Mouse (Mus musculus) stomach, embryonic 16.5 days (tissue): ENCODE data around the gene Olfr1120. TPM values are rescaled to one million over a fixed set of nuclear protein-coding genes. Genes with fewer than 3 reads are reported as not detected.
"Not testable (repeated sequence)": the region's sequence is repeated elsewhere in the genome, so short reads cannot be mapped to it uniquely, and the experiment has no call there.

ENCODE experiments used
- ATAC-seq: fragments of 200-750 bp; cut with Nextera tagmentation; 2 replicates; pipeline ENCODE4 v1.8.0; 2017; ENCODE audit warnings: moderate number of reproducible peaks, moderate TSS enrichment; ENCODE audit not compliant: insufficient read depth, low FRiP score
- H3K27ac ChIP-seq: fragments of 300-500 bp; sonication (generic); 2 replicates; pipeline ENCODE4 v1.5.1; 2014; ENCODE audit warnings: low read length
- H3K27me3 ChIP-seq: fragments of 300-500 bp; sonication (generic); 2 replicates; pipeline ENCODE4 v1.6.1; 2014; ENCODE audit warnings: low read length, control low read depth, mixed read lengths; ENCODE audit not compliant: control insufficient read depth, insufficient read depth
- H3K36me3 ChIP-seq: fragments of 300-500 bp; sonication (generic); 2 replicates; pipeline ENCODE4 v1.6.1; 2014; ENCODE audit warnings: low read length; ENCODE audit not compliant: control insufficient read depth, insufficient read depth
- H3K4me1 ChIP-seq: fragments of 300-500 bp; sonication (generic); 2 replicates; pipeline ENCODE4 v1.6.1; 2014; ENCODE audit warnings: low read length, control low read depth, mixed read lengths; ENCODE audit not compliant: control insufficient read depth, insufficient read depth
- H3K4me2 ChIP-seq: fragments of 300-500 bp; sonication (generic); 2 replicates; pipeline ENCODE4 v1.6.1; 2014; ENCODE audit warnings: low read depth, low read length, mixed read lengths
- H3K4me3 ChIP-seq: fragments of 300-500 bp; sonication (generic); replicated peaks from 2 replicates; pipeline ENCODE4 v1.5.1; 2014; ENCODE audit warnings: mild to moderate bottlenecking, low read length
- H3K9ac ChIP-seq: fragments of 300-500 bp; sonication (generic); 2 replicates; pipeline ENCODE4 v1.6.1; 2014; ENCODE audit warnings: low read length
- H3K9me3 ChIP-seq: fragments of 300-500 bp; sonication (generic); replicated peaks from 2 replicates; pipeline ENCODE4 v1.6.1; 2016; ENCODE audit warnings: low read length, control low read depth; ENCODE audit not compliant: control insufficient read depth
- WGBS: fragments of 180-500 bp; shearing (Covaris S2); extraction: QIAGEN DNeasy Blood & Tissue Kit; methylation state at CpG from one replicate; pipeline ENCODE4 v1.1.7; 2014; 5-methylcytosine and 5-hydroxymethylcytosine counted together
- polyA plus RNA-seq: library from polyadenylated mRNA; unstranded; fragments of >200 nt; fragmentation: Nextera tagmentation; extraction: Ambion mirVana; gene quantifications from 2 replicates; pipeline ENCODE4 v1.2.1, GENCODE M21; 2015

Olfr1120 gene
- polyA plus RNA-seq, result not detected in 2 replicates

GRCm38 (mm10) chr2:87354515-87354914 lies at the start of gene Olfr1120:
Gene Olfr1120, plus strand, starts transcription at chr2:87354815.
- Histone ChIP-seq H3K27ac (no peak within 1 kb of the TSS), H3K27me3 (no peaks in the 10 kb centered on the region), H3K9ac (no peak within 1 kb of the TSS), H3K36me3 (no peaks in the 10 kb centered on the region), H3K4me2 (no peak within 1 kb of the TSS), H3K9me3 (no peaks in the 10 kb centered on the region), H3K4me3 (no peak within 1 kb of the TSS), H3K4me1 (no peaks in the 10 kb centered on the region)
- 55% methylated on average over 2 of the region's 2 CpGs for WGBS
- ATAC-seq, result no peak

GRCm38 (mm10) chr2:87307281-87307680 lies 47.3 kb upstream of the Olfr1120 start, which contains the start of gene Olfr1118:
Gene Olfr1118, plus strand, starts transcription at chr2:87307581.
- H3K27me3 ChIP-seq, result no peaks in the 10 kb centered on the region
- no peaks in the 10 kb centered on the region for H3K9me3 ChIP-seq
- WGBS, result 71% methylated on average over 1 of the region's 1 CpGs
- ATAC-seq, result no peak
- no peaks in the 10 kb centered on the region for H3K4me1 ChIP-seq
- no peak within 1 kb of the TSS for H3K9ac ChIP-seq
- H3K27ac ChIP-seq, result no peak within 1 kb of the TSS
- H3K4me2 ChIP-seq, result no peak within 1 kb of the TSS
- no peaks in the 10 kb centered on the region for H3K36me3 ChIP-seq
- H3K4me3 ChIP-seq, result no peak within 1 kb of the TSS

GRCm38 (mm10) chr2:87360121-87360520 lies 5.5 kb downstream of the Olfr1120 start:
- ATAC-seq, H3K9me3 ChIP-seq, H3K36me3 ChIP-seq, H3K9ac ChIP-seq, H3K27me3 ChIP-seq, H3K4me1 ChIP-seq, H3K4me2 ChIP-seq, H3K27ac ChIP-seq, H3K4me3 ChIP-seq: not testable (repeated sequence)
- 95% methylated on average over 2 of the region's 2 CpGs for WGBS

GRCm38 (mm10) chr2:87369595-87369994 lies 15.0 kb downstream of the Olfr1120 start, which contains the start of gene Olfr1121:
Gene Olfr1121, plus strand, starts transcription at chr2:87369895.
- no peaks in the 10 kb centered on the region for H3K9me3 ChIP-seq
- 34% methylated on average over 1 of the region's 1 CpGs for WGBS
- no peaks in the 10 kb centered on the region for H3K27me3 ChIP-seq
- H3K4me3 ChIP-seq, result no peak within 1 kb of the TSS
- no peak within 1 kb of the TSS for H3K4me2 ChIP-seq
- no peak for ATAC-seq
- H3K4me1 ChIP-seq, result no peaks in the 10 kb centered on the region
- no peak within 1 kb of the TSS for H3K27ac ChIP-seq
- no peak within 1 kb of the TSS for H3K9ac ChIP-seq
- no peaks in the 10 kb centered on the region for H3K36me3 ChIP-seq

- no peak overlapping the region for H3K4me2 ChIP-seq
- H3K27ac ChIP-seq, result no peak overlapping the region
- H3K36me3 ChIP-seq, result no peaks in the 10 kb centered on the region
- H3K4me1 ChIP-seq, result no peaks in the 10 kb centered on the region
- no peak overlapping the region for H3K4me3 ChIP-seq
- H3K9ac ChIP-seq, result no peak overlapping the region
- 84% methylated on average over 4 of the region's 4 CpGs for WGBS
- no peaks in the 10 kb centered on the region for H3K27me3 ChIP-seq
- no peaks in the 10 kb centered on the region for H3K9me3 ChIP-seq
- no peak for ATAC-seq
These were observed 17.1 kb downstream of the Olfr1120 start for GRCm38 (mm10) chr2:87371726-87372125.

- Histone ChIP-seq H3K4me2 (no peak overlapping the region), H3K9me3 (no peaks in the 10 kb centered on the region), H3K4me3 (no peak overlapping the region), H3K36me3 (no peaks in the 10 kb centered on the region), H3K9ac (no peak overlapping the region), H3K27ac (no peak overlapping the region), H3K4me1 (no peaks in the 10 kb centered on the region), H3K27me3 (no peaks in the 10 kb centered on the region)
- ATAC-seq, result no peak
- 73% methylated on average over 2 of the region's 2 CpGs for WGBS
These were observed 29.3 kb downstream of the Olfr1120 start for GRCm38 (mm10) chr2:87383935-87384334.

GRCm38 (mm10) chr2:87385549-87385948 lies 30.9 kb downstream of the Olfr1120 start, which contains the start of gene Olfr1122:
Gene Olfr1122, plus strand, starts transcription at chr2:87385849.
- Histone ChIP-seq H3K27ac (no peak within 1 kb of the TSS), H3K36me3 (no peaks in the 10 kb centered on the region), H3K4me2 (no peak within 1 kb of the TSS), H3K4me1 (no peaks in the 10 kb centered on the region), H3K27me3 (no peaks in the 10 kb centered on the region), H3K9ac (no peak within 1 kb of the TSS), H3K4me3 (no peak within 1 kb of the TSS), H3K9me3 (no peaks in the 10 kb centered on the region)
- WGBS, result 71% methylated on average over 2 of the region's 2 CpGs
- no peak for ATAC-seq

GRCm38 (mm10) chr2:87393605-87394004 lies 39.0 kb downstream of the Olfr1120 start:
- not testable (repeated sequence) for H3K4me3 ChIP-seq, H3K36me3 ChIP-seq, H3K9ac ChIP-seq, H3K4me1 ChIP-seq, H3K9me3 ChIP-seq, H3K27me3 ChIP-seq, H3K27ac ChIP-seq, ATAC-seq, H3K4me2 ChIP-seq
- WGBS, result 93% methylated on average over 5 of the region's 5 CpGs

- H3K4me2 ChIP-seq, H3K27me3 ChIP-seq, H3K36me3 ChIP-seq, H3K27ac ChIP-seq, H3K9me3 ChIP-seq, H3K9ac ChIP-seq, ATAC-seq, H3K4me3 ChIP-seq, H3K4me1 ChIP-seq: not testable (repeated sequence)
- 75% methylated on average over 7 of the region's 7 CpGs for WGBS
These were observed 40.1 kb downstream of the Olfr1120 start for GRCm38 (mm10) chr2:87394686-87395085.
